22 mouse cellular contexts compared by ENCODE assay signal in genomic region chr8:22389874-22390273, GRCm38 (mm10). TPM values are rescaled to one million over a fixed set of nuclear protein-coding genes. Genes with fewer than 3 reads are reported as not detected.
DNase-seq lines count a peak whose midpoint lies in the region; ATAC-seq and TF ChIP-seq lines count a peak whose summit lies in the region.
"Had no signal": no experiment of that assay in that cellular context is flagged by ENCODE, and none has a peak within 500 bp of the region (broad histone marks: within the 10 kb centered on the region; RNA-seq: fewer than 3 reads in every experiment).

No protein-coding gene starts in this region.

- no peak for TF ChIP-seq POLR2A in kidney, adult 2 months (IDR thresholded peaks at IDR 0.05; ENCODE audit: low read depth, low read length)

- H3K4me3 ChIP-seq in kidney, adult 2 months (ENCODE audit: insufficient read depth, low read depth, low read length), result no peak overlapping the region
- no peak overlapping the region for H3K4me3 ChIP-seq in hindbrain, embryonic 12.5 days
- H3K4me3 ChIP-seq in hindbrain, embryonic 10.5 days, result no peak overlapping the region
- H3K4me3 ChIP-seq: forebrain, embryonic 15.5 days; heart, embryonic 10.5 days; liver, embryonic 13.5 days; midbrain, embryonic 13.5 days; neural tube, embryonic 13.5 days had no signal

- DNase-seq in kidney, adult 18-20 months, result peak; percentile 28
- no peak for DNase-seq in kidney, postnatal 14 days
- DNase-seq in R1 (ENCODE audit: low read depth, low spot score), result peak; percentile 16
- DNase-seq in kidney, adult 2 months, result peak; percentile 64
- peak; percentile 26 to 61 for DNase-seq in kidney, postnatal 25 days
- no peak for DNase-seq in left cerebral cortex, adult 9 months (ENCODE audit: low spot score in 2 of 2)
- no peak for DNase-seq in hindbrain, embryonic 10.5 days (ENCODE audit: low spot score)
- DNase-seq: adrenal gland, postnatal 10 days; cerebellum, adult 11 months; cerebellum, postnatal 14 days; gastrocnemius, postnatal 36 days; heart, postnatal 36 days; left cerebral cortex, postnatal 4 days; liver, embryonic 13.5 days; lung, postnatal 14 days; thymus, postnatal 25 days had no signal

- H3K9ac ChIP-seq in hindbrain, embryonic 12.5 days, result no peak overlapping the region
- H3K9ac ChIP-seq: forebrain, embryonic 15.5 days; liver, embryonic 13.5 days; midbrain, embryonic 13.5 days; neural tube, embryonic 13.5 days had no signal

- H3K4me1 ChIP-seq in kidney, adult 2 months (ENCODE audit: control insufficient read depth, insufficient read depth, low read length), result peaks cover 24% of the 10 kb centered on the region
- no peaks in the 10 kb centered on the region for H3K4me1 ChIP-seq in hindbrain, embryonic 12.5 days
- H3K4me1 ChIP-seq in hindbrain, embryonic 10.5 days (replicated peaks), result no peaks in the 10 kb centered on the region
- H3K4me1 ChIP-seq: forebrain, embryonic 15.5 days; heart, embryonic 10.5 days; midbrain, embryonic 13.5 days; neural tube, embryonic 13.5 days had no signal

- 51% methylated on average over 10 of the region's 10 CpGs for WGBS in kidney, adult 2 months
- 79% methylated on average over 10 of the region's 10 CpGs for WGBS in hindbrain, embryonic 12.5 days
- 87% methylated on average over 10 of the region's 10 CpGs for WGBS in hindbrain, embryonic 10.5 days

- no peak overlapping the region for H3K4me2 ChIP-seq in hindbrain, embryonic 12.5 days (replicated peaks)
- H3K4me2 ChIP-seq: forebrain, embryonic 15.5 days; liver, embryonic 13.5 days; midbrain, embryonic 13.5 days; neural tube, embryonic 13.5 days had no signal

- H3K36me3 ChIP-seq in kidney, adult 2 months (ENCODE audit: control insufficient read depth, insufficient read depth, low read length), result peaks cover 3% of the 10 kb centered on the region; the same call in 1 of the 2 replicates
- peaks cover 25% of the 10 kb centered on the region for H3K36me3 ChIP-seq in hindbrain, embryonic 12.5 days
- peaks cover 55% of the 10 kb centered on the region for H3K36me3 ChIP-seq in hindbrain, embryonic 10.5 days
- H3K36me3 ChIP-seq: forebrain, embryonic 15.5 days had no signal

- H3K27ac ChIP-seq in kidney, adult 2 months (ENCODE audit: insufficient read depth, low read depth, low read length), result peak overlapping the region; percentile 79
- no peak overlapping the region for H3K27ac ChIP-seq in hindbrain, embryonic 12.5 days
- no peak overlapping the region for H3K27ac ChIP-seq in hindbrain, embryonic 10.5 days
- H3K27ac ChIP-seq: forebrain, embryonic 15.5 days; heart, embryonic 10.5 days; midbrain, embryonic 13.5 days; neural tube, embryonic 13.5 days had no signal

- no peak for ATAC-seq in hindbrain, embryonic 12.5 days (ENCODE audit: low FRiP score)
- ATAC-seq: forebrain, embryonic 15.5 days; hindbrain, embryonic 16.5 days; midbrain, embryonic 13.5 days had no signal

- no peaks in the 10 kb centered on the region for H3K9me3 ChIP-seq in hindbrain, embryonic 12.5 days (replicated peaks)
- H3K9me3 ChIP-seq in hindbrain, embryonic 10.5 days, result no peaks in the 10 kb centered on the region
- H3K9me3 ChIP-seq: forebrain, embryonic 15.5 days; heart, embryonic 10.5 days; liver, embryonic 13.5 days; midbrain, embryonic 13.5 days; neural tube, embryonic 13.5 days had no signal

- no peak; the same call in 1 of the 2 replicates for TF ChIP-seq CTCF in kidney, adult 2 months (conservative IDR thresholded peaks at IDR 0.05; ENCODE audit: insufficient read depth, insufficient read length, low read depth, low read length)

- H3K27me3 ChIP-seq in kidney, adult 2 months (replicated peaks; ENCODE audit: control insufficient read depth, insufficient read depth, low read length), result no peaks in the 10 kb centered on the region
- H3K27me3 ChIP-seq in hindbrain, embryonic 12.5 days, result no peaks in the 10 kb centered on the region
- no peaks in the 10 kb centered on the region for H3K27me3 ChIP-seq in hindbrain, embryonic 10.5 days (ENCODE audit: insufficient read depth, poor library complexity, severe bottlenecking)
- H3K27me3 ChIP-seq: forebrain, embryonic 15.5 days; liver, embryonic 13.5 days; midbrain, embryonic 13.5 days; neural tube, embryonic 13.5 days had no signal

RNA-seq across cellular contexts. Expression of gene Slc25a15, which starts 8.5 kb away (rescaled TPM):
- polyA plus RNA-seq in kidney, adult 2 months (2012; rRNA removed), result 53.8 and 60.2 TPM in 2 replicates
- polyA plus RNA-seq in hindbrain, embryonic 12.5 days (2016; fragmentation: Nextera tagmentation; extraction: Ambion mirVana), result 13.6 and 14.0 TPM in 2 replicates
- polyA plus RNA-seq in hindbrain, embryonic 10.5 days (2016; fragmentation: Nextera tagmentation; extraction: Ambion mirVana), result 14.6 and 17.0 TPM in 2 replicates

RNA-seq across cellular contexts. Expression of gene Mrps31, which starts 21.3 kb away (rescaled TPM):
- 9.2 and 10.5 TPM in 2 replicates for polyA plus RNA-seq in kidney, adult 2 months (2012; rRNA removed)
- 38.2 and 41.1 TPM in 2 replicates for polyA plus RNA-seq in hindbrain, embryonic 12.5 days (2016; fragmentation: Nextera tagmentation; extraction: Ambion mirVana)
- 38.4 and 40.8 TPM in 2 replicates for polyA plus RNA-seq in hindbrain, embryonic 10.5 days (2016; fragmentation: Nextera tagmentation; extraction: Ambion mirVana)

Comparison
In these comparisons a context has a peak if more than half of its experiments do, and no peak if none do; other contexts are left out.
1. DNase-seq: peak in kidney, adult 18-20 months (single experiment), R1 (single experiment), kidney, adult 2 months (single experiment) and kidney, postnatal 25 days (2 of 2); none in kidney, postnatal 14 days (single experiment), left cerebral cortex, adult 9 months (0 of 2) and hindbrain, embryonic 10.5 days (single experiment).